Mouse (Mus musculus) midbrain, embryonic 15.5 days (tissue): ENCODE data around the gene Wdr46. TPM values are rescaled to one million over a fixed set of nuclear protein-coding genes. Genes with fewer than 3 reads are reported as not detected.
A peak's percentile ranks its signal among the peaks of the same experiment; 100 is the strongest.
"Not testable (repeated sequence)": the region's sequence is repeated elsewhere in the genome, so short reads cannot be mapped to it uniquely, and the experiment has no call there.

Experiments used
- ATAC-seq: fragments of 200-750 bp; cut with Nextera tagmentation; replicated peaks from 2 replicates; pipeline ENCODE4 v1.8.0; 2017; ENCODE audit warnings: moderate TSS enrichment
- H3K27ac ChIP-seq: fragments of 300-500 bp; sonication (generic); 2 replicates; pipeline ENCODE4 v1.5.1; 2015; ENCODE audit warnings: mild to moderate bottlenecking, inconsistent platforms
- H3K27me3 ChIP-seq: fragments of 300-500 bp; sonication (generic); replicated peaks from 2 replicates; pipeline ENCODE4 v1.6.1; 2015; ENCODE audit warnings: inconsistent platforms
- H3K36me3 ChIP-seq: fragments of 300-500 bp; sonication (generic); replicated peaks from 2 replicates; pipeline ENCODE4 v1.6.1; 2015; ENCODE audit warnings: inconsistent platforms
- H3K4me1 ChIP-seq: fragments of 300-500 bp; sonication (generic); 2 replicates; pipeline ENCODE4 v1.6.1; 2015; ENCODE audit warnings: inconsistent platforms
- H3K4me2 ChIP-seq: fragments of 300-500 bp; sonication (generic); 2 replicates; pipeline ENCODE4 v1.6.1; 2015; ENCODE audit warnings: inconsistent platforms, mild to moderate bottlenecking, moderate library complexity
- H3K4me3 ChIP-seq: fragments of 300-500 bp; sonication (generic); 2 replicates; pipeline ENCODE4 v1.5.1; 2015; ENCODE audit warnings: mild to moderate bottlenecking, inconsistent platforms
- H3K9ac ChIP-seq: fragments of 300-500 bp; sonication (generic); 2 replicates; pipeline ENCODE4 v1.6.1; 2015; ENCODE audit warnings: mild to moderate bottlenecking, inconsistent platforms
- H3K9me3 ChIP-seq: fragments of 300-500 bp; sonication (generic); 2 replicates; pipeline ENCODE4 v1.6.1; 2016; ENCODE audit warnings: inconsistent platforms
- WGBS: fragments of 180-500 bp; shearing (Covaris S2); methylation state at CpG from one replicate; pipeline ENCODE4 v1.1.7; 2015; ENCODE audit warnings: mixed read lengths; 5-methylcytosine and 5-hydroxymethylcytosine counted together
- polyA plus RNA-seq: library from polyadenylated mRNA; unstranded; fragments of >200 nt; fragmentation: Nextera tagmentation; extraction: Ambion mirVana; gene quantifications from 2 replicates; pipeline ENCODE4 v1.2.1, GENCODE M21; 2015

Gene Wdr46
- polyA plus RNA-seq, 1 experiment from 2014 or later = 25.9 TPM

- WGBS = 84% methylated on average over 7 of the region's 7 CpGs
- H3K4me2 ChIP-seq = no peak overlapping the region
These were observed 38.0 kb upstream of the Wdr46 start for GRCm38 (mm10) chr17:33902491-33902890.

DNA sequence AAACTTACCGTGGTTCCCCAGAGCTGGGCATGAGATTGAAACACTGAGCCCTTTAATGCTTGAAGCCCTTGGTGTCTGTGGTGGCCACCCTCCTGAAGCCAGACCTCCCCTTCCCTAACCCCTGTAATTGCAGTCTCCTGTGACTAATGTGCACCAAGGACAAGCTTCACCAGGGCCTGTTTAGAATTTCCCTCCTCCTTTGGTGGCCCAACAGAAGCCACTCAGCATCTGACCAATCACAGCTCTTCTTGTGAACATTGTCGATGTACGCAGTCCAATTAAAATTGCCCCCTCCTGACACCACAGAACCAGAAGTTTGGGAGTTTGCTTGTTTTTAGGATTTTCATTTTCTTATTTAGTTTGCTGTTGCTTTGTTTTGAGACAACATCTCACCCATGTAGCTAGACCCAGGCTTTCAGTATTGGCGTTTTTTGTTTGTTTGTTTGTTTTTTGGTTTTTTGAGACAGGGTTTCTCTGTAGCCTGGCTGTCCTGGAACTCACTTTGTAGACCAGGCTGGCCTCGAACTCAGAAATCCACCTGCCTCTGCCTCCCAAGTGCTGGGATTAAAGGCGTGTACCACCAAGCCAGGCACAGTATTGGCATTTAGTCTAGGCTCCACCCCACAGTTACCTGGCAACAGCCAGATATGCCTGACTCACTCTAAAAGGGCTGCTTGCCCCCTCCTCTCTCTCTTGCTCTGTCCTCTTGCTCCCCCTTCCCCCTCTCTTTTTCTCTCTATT is 36.4 kb upstream of the Wdr46 start:
- H3K4me1 ChIP-seq, H3K9ac ChIP-seq, H3K4me3 ChIP-seq, ATAC-seq, H3K4me2 ChIP-seq, H3K27me3 ChIP-seq, H3K36me3 ChIP-seq, H3K27ac ChIP-seq, H3K9me3 ChIP-seq: not testable (repeated sequence)
- WGBS = 74% methylated on average over 6 of the region's 6 CpGs

More at GRCm38 (mm10) chr17:33902491-33902890, 38.0 kb upstream of the Wdr46 start:
- no peaks in the 10 kb centered on the region for H3K36me3 ChIP-seq
- H3K27ac ChIP-seq = no peak overlapping the region
- no peaks in the 10 kb centered on the region; the same call in 1 of the 2 replicates for H3K4me1 ChIP-seq
- H3K9me3 ChIP-seq = no peaks in the 10 kb centered on the region
- no peaks in the 10 kb centered on the region for H3K27me3 ChIP-seq
- no peak for ATAC-seq
- H3K9ac ChIP-seq = no peak overlapping the region
- no peak overlapping the region for H3K4me3 ChIP-seq

GRCm38 (mm10) chr17:33904835-33905234 is 35.6 kb upstream of the Wdr46 start, which contains the start of gene Platr17:
Gene Platr17 (plus strand): TSS chr17:33905135.
- H3K4me3 ChIP-seq, H3K27me3 ChIP-seq, H3K9ac ChIP-seq, H3K4me2 ChIP-seq, H3K36me3 ChIP-seq, H3K9me3 ChIP-seq, H3K27ac ChIP-seq, ATAC-seq, H3K4me1 ChIP-seq: not testable (repeated sequence)
- WGBS = 36% methylated on average over 3 of the region's 4 CpGs

- under 1% methylated on average over 42 of the region's 44 CpGs for WGBS
- peak overlapping the region; percentile 86 for H3K27ac ChIP-seq
- H3K4me3 ChIP-seq = peak overlapping the region; percentile 70
- peak; percentile 16 for ATAC-seq
- peaks cover 24% of the 10 kb centered on the region for H3K4me1 ChIP-seq
- peaks cover 8% of the 10 kb centered on the region for H3K36me3 ChIP-seq
- no peaks in the 10 kb centered on the region for H3K9me3 ChIP-seq
- peak overlapping the region; percentile 93 for H3K4me2 ChIP-seq
- peak overlapping the region; percentile 82 for H3K9ac ChIP-seq
- no peaks in the 10 kb centered on the region for H3K27me3 ChIP-seq
These were observed 32.0 kb upstream of the Wdr46 start for GRCm38 (mm10) chr17:33908331-33909076.

GRCm38 (mm10) chr17:33909077-33909868 is 31.2 kb upstream of the Wdr46 start, which contains the start of gene Daxx:
Gene Daxx (plus strand): TSS chr17:33909414.
- Histone ChIP-seq H3K4me3 (peak within 1 kb of the TSS; percentile 70), H3K36me3 (peaks cover 16% of the 10 kb centered on the region), H3K27me3 (no peaks in the 10 kb centered on the region), H3K9ac (peak within 1 kb of the TSS; percentile 82), H3K9me3 (no peaks in the 10 kb centered on the region), H3K4me1 (peaks cover 24% of the 10 kb centered on the region), H3K27ac (peak within 1 kb of the TSS; percentile 86), H3K4me2 (peak within 1 kb of the TSS; percentile 93)
- peak; percentile 97 for ATAC-seq
- whole genome bisulfite sequencing = under 1% methylated on average over 68 of the region's 68 CpGs

DNA sequence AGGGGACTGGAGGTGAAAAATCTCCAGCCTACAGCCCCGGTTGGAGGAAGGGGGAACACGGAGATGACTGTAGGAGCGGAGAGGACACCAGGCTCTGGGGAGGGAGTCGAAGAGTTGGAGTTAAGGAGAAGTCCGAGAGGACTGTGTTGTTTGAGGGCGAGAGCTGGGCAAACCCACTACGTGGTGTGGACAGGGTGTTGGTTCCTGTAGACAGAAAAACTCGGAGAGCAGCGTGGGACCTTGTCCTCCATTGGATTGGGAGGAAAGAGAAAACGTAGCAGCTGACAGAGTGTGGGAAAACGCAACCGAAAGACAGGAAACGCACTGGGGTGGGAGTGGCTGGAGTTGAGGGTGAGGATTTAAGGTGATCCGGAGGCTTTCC is 30.6 kb upstream of the Wdr46 start:
- Histone ChIP-seq H3K36me3 (peaks cover 18% of the 10 kb centered on the region), H3K9ac (peak overlapping the region; percentile 82), H3K9me3 (no peaks in the 10 kb centered on the region), H3K4me3 (peak overlapping the region; percentile 70), H3K4me2 (peak overlapping the region; percentile 93), H3K27me3 (no peaks in the 10 kb centered on the region), H3K4me1 (peaks cover 27% of the 10 kb centered on the region), H3K27ac (peak overlapping the region; percentile 86)
- no peak for ATAC-seq
- WGBS = under 1% methylated on average over 14 of the region's 14 CpGs

DNA sequence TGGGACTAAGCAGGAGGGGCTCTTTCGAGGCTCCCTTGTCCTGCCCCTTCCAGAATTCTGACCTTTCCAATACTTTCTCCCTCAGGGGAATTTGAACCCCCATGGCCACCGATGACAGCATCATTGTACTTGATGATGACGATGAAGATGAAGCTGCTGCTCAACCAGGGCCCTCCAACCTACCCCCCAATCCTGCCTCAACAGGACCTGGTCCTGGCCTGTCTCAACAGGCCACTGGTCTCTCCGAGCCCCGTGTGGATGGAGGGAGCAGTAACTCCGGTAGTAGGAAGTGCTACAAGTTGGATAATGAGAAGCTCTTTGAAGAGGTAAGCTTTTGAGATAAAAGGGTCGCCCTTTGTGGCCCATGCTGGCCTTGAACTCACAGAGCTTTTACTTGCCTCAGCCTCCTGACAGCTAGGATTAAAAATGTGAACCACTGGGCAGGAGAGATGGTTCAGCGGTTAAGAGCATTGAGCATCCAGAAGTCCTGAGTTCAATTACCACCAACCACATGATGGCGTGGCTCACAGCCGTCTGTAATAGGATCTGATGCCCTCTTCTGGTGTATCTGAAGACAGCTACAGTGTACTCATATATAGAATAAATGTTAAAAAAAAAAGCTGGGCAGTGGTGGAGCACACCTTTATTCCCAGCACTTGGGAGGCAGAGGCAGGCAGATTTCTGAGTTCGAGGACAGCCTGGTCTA is 30.0 kb upstream of the Wdr46 start:
- 0 out of 2 replicates have a peak overlapping the region, but pooled peaks have one; percentile 86 for H3K27ac ChIP-seq
- 49% methylated on average over 11 of the region's 11 CpGs for WGBS
- peak overlapping the region; percentile 82 for H3K9ac ChIP-seq

GRCm38 (mm10) chr17:33911052-33911812 is 29.2 kb upstream of the Wdr46 start:
- H3K9ac ChIP-seq = no peak overlapping the region
- H3K9me3 ChIP-seq = no peaks in the 10 kb centered on the region
- no peak overlapping the region for H3K4me2 ChIP-seq
- H3K4me1 ChIP-seq = peaks cover 34% of the 10 kb centered on the region
- no peak overlapping the region for H3K27ac ChIP-seq
- no peak for ATAC-seq
- H3K27me3 ChIP-seq = no peaks in the 10 kb centered on the region
- no peak overlapping the region; the same call in 1 of the 2 replicates for H3K4me3 ChIP-seq
- WGBS = 94% methylated on average over 31 of the region's 31 CpGs
- peaks cover 18% of the 10 kb centered on the region for H3K36me3 ChIP-seq

More for the DNA sequence above, 30.0 kb upstream of the Wdr46 start:
- Histone ChIP-seq H3K9me3 (no peaks in the 10 kb centered on the region), H3K4me1 (peaks cover 33% of the 10 kb centered on the region), H3K4me2 (peak overlapping the region; percentile 93), H3K36me3 (peaks cover 18% of the 10 kb centered on the region), H3K27me3 (no peaks in the 10 kb centered on the region), H3K4me3 (peak overlapping the region; percentile 70)
- ATAC-seq = no peak

DNA sequence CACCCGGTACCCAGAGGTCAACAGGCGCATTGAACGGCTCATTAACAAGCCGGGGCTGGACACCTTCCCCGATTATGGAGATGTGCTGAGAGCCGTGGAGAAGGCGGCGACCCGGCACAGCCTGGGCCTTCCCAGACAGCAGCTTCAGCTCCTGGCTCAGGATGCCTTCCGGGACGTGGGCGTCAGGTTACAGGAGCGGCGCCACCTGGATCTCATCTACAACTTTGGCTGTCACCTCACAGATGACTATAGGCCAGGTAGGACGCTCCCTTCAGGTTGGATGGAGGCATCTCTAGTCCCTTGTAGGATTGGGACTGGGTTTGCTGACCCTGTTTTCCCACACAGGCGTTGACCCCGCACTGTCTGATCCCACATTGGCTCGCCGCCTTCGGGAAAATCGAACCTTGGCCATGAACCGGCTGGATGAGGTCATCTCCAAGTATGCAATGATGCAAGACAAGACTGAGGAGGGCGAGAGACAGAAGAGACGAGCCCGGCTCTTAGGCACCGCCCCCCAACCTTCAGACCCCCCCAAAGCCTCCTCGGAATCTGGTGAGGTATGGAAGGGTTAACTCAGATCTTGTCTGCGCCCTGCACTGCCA is 28.5 kb upstream of the Wdr46 start:
- H3K4me3 ChIP-seq = no peak overlapping the region
- peaks cover 18% of the 10 kb centered on the region for H3K36me3 ChIP-seq
- H3K4me2 ChIP-seq = no peak overlapping the region
- no peaks in the 10 kb centered on the region for H3K27me3 ChIP-seq
- peaks cover 40% of the 10 kb centered on the region for H3K4me1 ChIP-seq
- no peaks in the 10 kb centered on the region for H3K9me3 ChIP-seq
- H3K9ac ChIP-seq = no peak overlapping the region
- WGBS = 93% methylated on average over 28 of the region's 28 CpGs
- ATAC-seq = no peak
- H3K27ac ChIP-seq = no peak overlapping the region

DNA sequence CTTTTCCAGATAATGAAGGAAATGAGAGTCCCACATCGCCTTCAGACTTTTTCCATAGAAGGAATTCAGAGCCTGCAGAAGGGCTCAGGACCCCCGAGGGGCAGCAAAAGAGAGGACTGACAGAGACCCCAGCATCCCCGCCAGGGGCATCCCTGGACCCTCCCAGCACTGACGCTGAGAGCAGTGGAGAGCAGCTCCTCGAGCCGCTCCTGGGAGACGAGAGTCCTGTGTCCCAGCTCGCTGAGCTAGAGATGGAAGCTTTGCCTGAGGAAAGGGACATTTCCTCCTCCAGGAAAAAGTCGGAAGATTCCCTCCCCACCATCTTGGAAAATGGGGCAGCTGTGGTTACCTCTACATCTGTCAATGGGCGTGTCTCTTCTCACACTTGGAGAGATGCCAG is 27.2 kb upstream of the Wdr46 start:
- H3K9me3 ChIP-seq = no peaks in the 10 kb centered on the region
- no peak for ATAC-seq
- H3K36me3 ChIP-seq = peaks cover 18% of the 10 kb centered on the region
- 89% methylated on average over 10 of the region's 10 CpGs for WGBS
- H3K4me2 ChIP-seq = no peak overlapping the region
- H3K27ac ChIP-seq = no peak overlapping the region
- H3K9ac ChIP-seq = no peak overlapping the region
- H3K4me1 ChIP-seq = peaks cover 38% of the 10 kb centered on the region
- H3K4me3 ChIP-seq = no peak overlapping the region
- H3K27me3 ChIP-seq = no peaks in the 10 kb centered on the region

GRCm38 (mm10) chr17:33913905-33914304 is 26.6 kb upstream of the Wdr46 start:
- Histone ChIP-seq H3K4me1 (peaks cover 40% of the 10 kb centered on the region), H3K4me3 (no peak overlapping the region), H3K27ac (no peak overlapping the region), H3K9me3 (no peaks in the 10 kb centered on the region), H3K9ac (no peak overlapping the region), H3K36me3 (peaks cover 18% of the 10 kb centered on the region), H3K27me3 (no peaks in the 10 kb centered on the region), H3K4me2 (no peak overlapping the region)
- ATAC-seq = no peak
- WGBS = 98% methylated on average over 8 of the region's 8 CpGs
